Mouse (Mus musculus) erythroblast, embryonic 14.5 days (primary cell): ENCODE results near the gene Sema3c.

ENCODE experiments used
- GATA1 ChIP-seq: IDR thresholded peaks from 2 replicates; pipeline ENCODE4 v1.6.1; 2012; ENCODE audit warnings: low read length, inconsistent platforms, mixed read lengths
- TAL1 ChIP-seq: IDR thresholded peaks from 3 replicates; pipeline ENCODE4 v1.6.1; 2012; ENCODE audit warnings: low read length, inconsistent platforms, mixed read lengths

DNA sequence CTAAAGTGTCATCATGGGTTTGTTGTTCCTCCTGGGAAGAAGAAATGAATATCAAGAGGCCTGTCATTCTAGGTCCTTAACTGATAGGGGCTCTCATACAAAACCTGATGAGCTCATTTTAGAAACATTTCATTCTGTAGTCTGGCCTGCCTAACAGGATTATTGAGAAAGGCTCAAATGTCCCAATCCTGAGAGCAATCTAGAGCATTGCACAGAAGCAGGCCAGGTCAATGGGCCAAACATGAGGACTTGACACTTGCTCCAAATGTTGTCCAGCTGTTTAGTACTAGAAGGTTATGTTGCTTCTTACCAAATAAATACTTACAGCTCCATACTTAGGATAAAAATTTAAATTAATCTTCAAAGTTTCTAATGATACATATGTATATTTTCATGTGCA lies 97.3 kb downstream of the Sema3c start:
- TF ChIP-seq GATA1 (no peak), TAL1 (no peak)
